Comparison of ENCODE assay signal across 8 mouse cellular contexts in genomic region chr1:172126376-172127347, GRCm38 (mm10). TPM values are rescaled to one million over a fixed set of nuclear protein-coding genes. Genes with fewer than 3 reads are reported as not detected.
A peak's percentile ranks its signal among the peaks of the same experiment; 100 is the strongest.
DNase-seq lines count a peak whose midpoint lies in the region; ATAC-seq lines count a peak whose summit lies in the region.

Gene Pex19, plus strand, starts transcription at chr1:172126755.

- intact Hi-C loops in left cerebral cortex, postnatal 10 days (cut with DNase I), result no loop called here

- ATAC-seq in intestine, embryonic 14.5 days (replicated peaks; ENCODE audit: low FRiP score, low TSS enrichment, low read depth), result peak; percentile 95
- ATAC-seq in megakaryocyte progenitor cell, adult 5-6 weeks (replicated peaks; ENCODE audit: poor library complexity), result peak; percentile 97

- no peak within 1 kb of the TSS for H3K27ac ChIP-seq in intestine, embryonic 14.5 days (ENCODE audit: low read depth)

- peaks cover 54% of the 10 kb centered on the region for H3K36me3 ChIP-seq in intestine, embryonic 14.5 days (ENCODE audit: control insufficient read depth, insufficient read depth, low read length)

- H3K4me2 ChIP-seq in intestine, embryonic 14.5 days (ENCODE audit: low read length), result peak within 1 kb of the TSS; percentile 87

- no peaks in the 10 kb centered on the region for H3K9me3 ChIP-seq in intestine, embryonic 14.5 days (ENCODE audit: control insufficient read depth, low read length)

- H3K9ac ChIP-seq in intestine, embryonic 14.5 days (ENCODE audit: low read length), result peak within 1 kb of the TSS; percentile 88

- H3K4me1 ChIP-seq in intestine, embryonic 14.5 days (replicated peaks; ENCODE audit: control insufficient read depth, insufficient read depth, low read length), result peaks cover 6% of the 10 kb centered on the region

- H3K27me3 ChIP-seq in intestine, embryonic 14.5 days (replicated peaks; ENCODE audit: control insufficient read depth, insufficient read depth, low read length), result no peaks in the 10 kb centered on the region

- under 1% methylated on average over 42 of the region's 42 CpGs for WGBS in intestine, embryonic 14.5 days

- DNase-seq in adrenal gland, adult 8-10 months, result peak; percentile 52
- DNase-seq in embryo, embryonic 11 days, result peak; percentile 96
- DNase-seq in gastrocnemius, postnatal 25 days, result peak; percentile 81
- DNase-seq in intestine, embryonic 14.5 days (ENCODE audit: low spot score), result peak; percentile 92
- peak; percentile 69 to 87 for DNase-seq in left cerebral cortex, postnatal 10 days (ENCODE audit: extremely low spot score in 1 of 2, low spot score in 2 of 2)
- peak; percentile 74 for DNase-seq in right cerebral cortex, postnatal 14 days
- DNase-seq in urinary bladder, postnatal 4 days (ENCODE audit: low spot score in 2 of 2), result peak; percentile 67 to 73

- peak within 1 kb of the TSS; percentile 96 for H3K4me3 ChIP-seq in intestine, embryonic 14.5 days (ENCODE audit: low read depth, low read length)

RNA-seq across cellular contexts. Expression of gene Pex19, which starts in this region (rescaled TPM):
- 100 to 1,000 TPM in 3 of 4 experiments, 10 to 100 TPM in 1; 99.8 to 153 (median 120) TPM for total RNA-seq in adrenal gland, adult 8-10 months (2022)
- total RNA-seq in gastrocnemius, postnatal 25 days (2021), result 10 to 100 TPM; 76.0 to 82.5 TPM
- 140 TPM in 2 replicates for polyA plus RNA-seq in intestine, embryonic 14.5 days (2014; fragmentation: Nextera tagmentation; extraction: Ambion mirVana)
- 100 to 1,000 TPM in 1 of 2 experiments, 10 to 100 TPM in 1; 99.1 to 104 TPM for total RNA-seq in left cerebral cortex, postnatal 10 days (2021)
- total RNA-seq in megakaryocyte progenitor cell, adult 5-6 weeks (2015), result 24.2 and 24.9 TPM in 2 replicates
- total RNA-seq in megakaryocyte progenitor cell, adult 5-6 weeks (2017), result 31.2 and 38.4 TPM in 2 replicates
